Mouse (Mus musculus): ENCODE data around the gene Rtkn2. TPM values are rescaled to one million over a fixed set of nuclear protein-coding genes. Genes with fewer than 3 reads are reported as not detected.

The Rtkn2 gene
- total and polyA plus RNA-seq, 3 experiments = 1.1 to 1.3 TPM; not detected in 1

- H3K79me2 ChIP-seq (ENCODE audit: control insufficient read depth, insufficient read depth, low read length, poor library complexity) = no peaks in the 10 kb centered on the region
- H3K4me3 ChIP-seq (ENCODE audit: control insufficient read depth in 1 of 2, insufficient read depth in 1 of 2, low read depth in 2 of 2, low read length in 2 of 2) = no peak overlapping the region
- DNase-seq (ENCODE audit: low read depth, low spot score) = no peak
- TF ChIP-seq E2F4 (IDR thresholded peaks at IDR 0.05; ENCODE audit: borderline replicate concordance, low read depth, low read length) = no peak
- no peak for TF ChIP-seq MXI1 (IDR thresholded peaks at IDR 0.05; ENCODE audit: low read depth, low read length)
- no peak for TF ChIP-seq GATA1 (IDR thresholded peaks at IDR 0.05; ENCODE audit: low read depth, low read length)
- no peak for TF ChIP-seq USF1 (IDR thresholded peaks at IDR 0.05; ENCODE audit: low read depth, low read length)
- no peak for TF ChIP-seq JUND (IDR thresholded peaks at IDR 0.05; ENCODE audit: low read depth, low read length)
- TF ChIP-seq MAFK (IDR thresholded peaks at IDR 0.05; ENCODE audit: borderline replicate concordance, low read depth, low read length) = no peak
- no peak for TF ChIP-seq MAZ (IDR thresholded peaks at IDR 0.05; ENCODE audit: low read depth, low read length)
- no peak for TF ChIP-seq ZKSCAN1 (IDR thresholded peaks at IDR 0.05; ENCODE audit: low read depth, low read length)
- TF ChIP-seq NRF1 (IDR thresholded peaks at IDR 0.05; ENCODE audit: insufficient read depth, low read depth, low read length, poor library complexity, severe bottlenecking) = no peak
- no peak for TF ChIP-seq HCFC1 (IDR thresholded peaks at IDR 0.05; ENCODE audit: low read depth, low read length)
- TF ChIP-seq CHD2 (IDR thresholded peaks at IDR 0.05; ENCODE audit: low read length) = no peak
- no peak for TF ChIP-seq RCOR1 (IDR thresholded peaks at IDR 0.05; ENCODE audit: low read depth, low read length)
- no peak for TF ChIP-seq TCF12 (IDR thresholded peaks at IDR 0.05; ENCODE audit: low read depth, low read length)
- H3K27ac ChIP-seq (ENCODE audit: control insufficient read depth, low read depth, low read length) = no peak overlapping the region
- H3K9me3 ChIP-seq (replicated peaks; ENCODE audit: insufficient read depth, low read length) = no peaks in the 10 kb centered on the region
- no peaks in the 10 kb centered on the region for H3K4me1 ChIP-seq (ENCODE audit: control insufficient read depth in 1 of 2, insufficient read depth in 2 of 2, low read length in 2 of 2)
- no peak overlapping the region for H3K9ac ChIP-seq (ENCODE audit: control insufficient read depth, low read depth, low read length, poor library complexity, severe bottlenecking)
- no peaks in the 10 kb centered on the region for H3K27me3 ChIP-seq (ENCODE audit: control insufficient read depth in 1 of 2, insufficient read depth in 2 of 2, low read length in 2 of 2)
- no peaks in the 10 kb centered on the region for H3K36me3 ChIP-seq (ENCODE audit: control insufficient read depth in 1 of 2, insufficient read depth in 2 of 2, low read length in 2 of 2)
Measured at GRCm38 (mm10) chr10:67959982-67960381, 19.4 kb upstream of the Rtkn2 start.

GRCm38 (mm10) chr10:67962496-67962895, 16.9 kb upstream of the Rtkn2 start:
- DNase-seq (ENCODE audit: low read depth, low spot score) = no peak
- no peak overlapping the region for H3K27ac ChIP-seq (ENCODE audit: control insufficient read depth, low read depth, low read length)
- no peak overlapping the region for H3K4me3 ChIP-seq (ENCODE audit: control insufficient read depth in 1 of 2, insufficient read depth in 1 of 2, low read depth in 2 of 2, low read length in 2 of 2)
- no peaks in the 10 kb centered on the region for H3K27me3 ChIP-seq (ENCODE audit: control insufficient read depth in 1 of 2, insufficient read depth in 2 of 2, low read length in 2 of 2)
- no peaks in the 10 kb centered on the region for H3K36me3 ChIP-seq (ENCODE audit: control insufficient read depth in 1 of 2, insufficient read depth in 2 of 2, low read length in 2 of 2)
- H3K9me3 ChIP-seq (replicated peaks; ENCODE audit: insufficient read depth, low read length) = no peaks in the 10 kb centered on the region
- H3K4me1 ChIP-seq (ENCODE audit: control insufficient read depth in 1 of 2, insufficient read depth in 2 of 2, low read length in 2 of 2) = no peaks in the 10 kb centered on the region
- no peak overlapping the region for H3K9ac ChIP-seq (ENCODE audit: control insufficient read depth, low read depth, low read length, poor library complexity, severe bottlenecking)
- H3K79me2 ChIP-seq (ENCODE audit: control insufficient read depth, insufficient read depth, low read length, poor library complexity) = no peaks in the 10 kb centered on the region
- TF ChIP-seq GABPA (IDR thresholded peaks at IDR 0.05; ENCODE audit: low read depth, low read length) (no peak), NRF1 (IDR thresholded peaks at IDR 0.05; ENCODE audit: insufficient read depth, low read depth, low read length, poor library complexity, severe bottlenecking) (no peak), MAX (IDR thresholded peaks at IDR 0.05; ENCODE audit: low read length) (no peak), TBP (IDR thresholded peaks at IDR 0.05; ENCODE audit: low read depth, low read length) (no peak), KAT2A (conservative IDR thresholded peaks at IDR 0.05; ENCODE audit: low read depth, low read length) (no peak), SMC3 (IDR thresholded peaks at IDR 0.05; ENCODE audit: low read depth, low read length) (no peak), HCFC1 (IDR thresholded peaks at IDR 0.05; ENCODE audit: low read depth, low read length) (no peak), MYC (IDR thresholded peaks at IDR 0.05; ENCODE audit: low read depth, low read length) (no peak), BHLHE40 (IDR thresholded peaks at IDR 0.05; ENCODE audit: borderline replicate concordance, low read depth, low read length) (no peak), ELF1 (IDR thresholded peaks at IDR 0.05; ENCODE audit: low read depth, low read length) (no peak), POLR2AphosphoS5 (IDR thresholded peaks at IDR 0.05; ENCODE audit: borderline replicate concordance, low read depth, low read length) (no peak), POLR2A (IDR thresholded peaks at IDR 0.05; ENCODE audit: control insufficient read depth in 1 of 2, insufficient read depth in 1 of 2, low read depth in 1 of 2, low read length in 2 of 2, poor library complexity in 1 of 2) (no peak), ETS1 (IDR thresholded peaks at IDR 0.05; ENCODE audit: low read depth, low read length) (no peak), JUND (IDR thresholded peaks at IDR 0.05; ENCODE audit: low read depth, low read length) (no peak)
